Mouse (Mus musculus): ENCODE data around the gene Rpl36al.

DNA sequence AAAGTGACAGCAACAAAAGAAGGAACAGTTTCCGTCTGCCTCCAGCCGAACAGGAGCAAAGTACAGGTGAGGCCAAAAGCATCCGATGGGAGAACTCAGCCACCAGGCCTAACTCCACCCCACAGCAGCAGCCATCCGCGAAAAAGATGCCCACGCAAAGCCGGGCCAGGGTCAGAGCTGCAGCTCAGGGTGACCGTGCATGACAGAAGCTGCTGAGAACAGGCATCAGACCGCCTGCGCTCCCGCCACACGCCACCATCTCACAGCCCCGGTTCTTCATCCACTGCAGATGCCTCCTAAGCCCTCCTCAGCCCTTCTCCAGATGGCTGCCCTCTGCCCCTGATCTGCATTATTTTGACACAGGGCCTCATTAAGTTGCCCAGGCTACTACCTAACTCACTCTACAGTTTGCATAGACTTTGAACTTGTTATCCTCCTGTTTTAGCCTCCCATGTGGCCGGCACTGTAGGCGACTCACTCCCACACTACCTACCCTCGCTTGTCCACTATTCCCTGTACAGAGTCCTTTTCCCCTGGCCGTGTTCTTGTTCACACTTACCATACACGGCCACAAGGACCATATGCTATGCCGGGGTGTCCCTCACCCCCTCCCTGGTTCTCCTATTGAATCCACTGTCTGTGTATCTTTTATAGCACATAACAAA, 36.9 kb upstream of the Rpl36al start:
- TF ChIP-seq CTCF (IDR thresholded peaks at IDR 0.05; ENCODE audit: low read depth) (no peak), EP300 (IDR thresholded peaks at IDR 0.05; ENCODE audit: low read depth) (no peak)
